Mouse (Mus musculus): ENCODE data around the gene Camta1. TPM values are rescaled to one million over a fixed set of nuclear protein-coding genes. Genes with fewer than 3 reads are reported as not detected.

Gene Camta1
- polyA plus RNA-seq, 1 experiment from 2014 or later, result 106 TPM

DNA sequence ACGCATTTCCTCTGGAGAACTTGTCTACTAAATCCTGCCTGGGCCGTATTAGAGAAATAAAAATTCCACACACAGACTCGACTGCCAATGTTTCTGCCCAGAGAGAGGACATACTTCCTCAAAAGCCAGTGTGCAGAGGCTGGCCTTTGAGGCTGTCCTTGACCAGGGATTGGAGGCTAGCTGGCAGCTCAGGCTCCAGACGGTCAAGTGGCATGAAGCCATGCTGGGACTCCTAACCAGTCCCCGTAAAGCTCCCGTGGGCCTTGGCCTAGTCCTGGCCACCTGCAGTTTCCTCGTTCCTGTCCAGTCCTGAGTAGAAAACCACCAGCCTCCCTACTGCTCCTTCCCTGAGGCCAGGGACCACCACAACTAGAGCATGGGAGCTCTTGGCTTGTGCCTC is 598.6 kb downstream of the Camta1 start:
- Histone ChIP-seq H3K9ac (ENCODE audit: low read length) (no peak overlapping the region), H3K4me1 (ENCODE audit: control insufficient read depth, insufficient read depth, low read length) (peaks cover 34% of the 10 kb centered on the region), H3K36me3 (ENCODE audit: control insufficient read depth, insufficient read depth, low read length) (no peaks in the 10 kb centered on the region), H3K9me3 (ENCODE audit: control insufficient read depth, low read length) (no peaks in the 10 kb centered on the region), H3K27me3 (ENCODE audit: control insufficient read depth, insufficient read depth, low read length) (no peaks in the 10 kb centered on the region; the same call in 1 of the 2 replicates), H3K4me2 (ENCODE audit: low read depth, severe bottlenecking) (no peak overlapping the region), H3K4me3 (ENCODE audit: low read depth, low read length) (no peak overlapping the region), H3K27ac (replicated peaks; ENCODE audit: low read depth, low read length) (0 out of 2 replicates have a peak overlapping the region, but pooled peaks have one; percentile 21)
- DNase-seq (ENCODE audit: low spot score) (no peak), ATAC-seq (ENCODE audit: insufficient number of reproducible peaks, low FRiP score, low TSS enrichment, low read depth) (no peak)
- 45% methylated on average over 7 of the region's 7 CpGs for WGBS

DNA sequence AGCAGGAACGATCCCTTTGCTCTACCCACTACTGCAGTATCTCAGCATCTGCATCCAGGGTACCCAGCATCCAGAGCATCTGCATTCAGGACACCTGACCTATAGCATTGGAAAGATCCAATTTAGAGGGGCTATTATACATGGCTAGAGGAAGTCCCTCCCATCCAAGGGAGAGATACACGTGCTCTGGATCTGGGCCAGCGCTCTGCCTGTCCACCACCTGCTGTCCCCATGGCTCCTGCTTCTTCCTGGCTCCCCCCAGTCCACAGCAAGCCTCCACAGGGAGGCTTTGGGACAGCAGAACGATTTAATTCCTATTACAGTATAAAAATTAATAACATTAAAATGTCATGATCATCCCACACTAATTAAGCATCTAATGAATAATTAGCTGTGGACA is 605.1 kb downstream of the Camta1 start:
- no peak overlapping the region for H3K9ac ChIP-seq (ENCODE audit: low read length)
- H3K27me3 ChIP-seq (ENCODE audit: control insufficient read depth, insufficient read depth, low read length), result no peaks in the 10 kb centered on the region; the same call in 1 of the 2 replicates
- no peak overlapping the region for H3K4me2 ChIP-seq (ENCODE audit: low read depth, severe bottlenecking)
- H3K9me3 ChIP-seq (ENCODE audit: control insufficient read depth, low read length), result no peaks in the 10 kb centered on the region
- H3K27ac ChIP-seq (replicated peaks; ENCODE audit: low read depth, low read length), result no peak overlapping the region
- no peaks in the 10 kb centered on the region for H3K36me3 ChIP-seq (ENCODE audit: control insufficient read depth, insufficient read depth, low read length)
- WGBS, result 69% methylated on average over 4 of the region's 4 CpGs
- ATAC-seq (ENCODE audit: insufficient number of reproducible peaks, low FRiP score, low TSS enrichment, low read depth), result no peak
- no peak overlapping the region for H3K4me3 ChIP-seq (ENCODE audit: low read depth, low read length)
- DNase-seq (ENCODE audit: low spot score), result no peak
- H3K4me1 ChIP-seq (ENCODE audit: control insufficient read depth, insufficient read depth, low read length), result peaks cover 10% of the 10 kb centered on the region; the same call in 1 of the 2 replicates

DNA sequence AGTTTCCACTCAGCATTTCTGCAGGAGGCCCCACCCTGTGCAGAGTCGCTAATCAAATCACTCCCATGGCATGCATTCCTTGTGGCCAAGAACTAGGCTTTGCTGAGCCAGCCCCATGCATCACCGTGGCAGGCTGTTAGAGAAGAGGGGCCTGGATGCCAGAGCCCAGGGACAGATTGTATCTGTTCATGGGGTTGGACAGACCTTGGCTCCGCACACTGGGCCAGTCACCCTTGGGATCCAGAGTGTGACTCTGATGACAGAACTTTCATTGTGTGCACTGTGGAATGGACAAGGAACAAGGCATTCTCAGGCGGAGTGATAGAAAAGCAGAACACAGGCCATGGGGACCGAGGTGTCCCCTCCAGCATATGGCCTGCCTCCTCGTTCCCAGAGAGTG is 610.9 kb downstream of the Camta1 start:
- no peaks in the 10 kb centered on the region for H3K36me3 ChIP-seq (ENCODE audit: control insufficient read depth, insufficient read depth, low read length)
- no peak for ATAC-seq (ENCODE audit: insufficient number of reproducible peaks, low FRiP score, low TSS enrichment, low read depth)
- H3K4me1 ChIP-seq (ENCODE audit: control insufficient read depth, insufficient read depth, low read length), result no peaks in the 10 kb centered on the region
- WGBS, result 94% methylated on average over 6 of the region's 6 CpGs
- H3K27ac ChIP-seq (replicated peaks; ENCODE audit: low read depth, low read length), result no peak overlapping the region
- no peak for DNase-seq (ENCODE audit: low spot score)
- no peaks in the 10 kb centered on the region for H3K27me3 ChIP-seq (ENCODE audit: control insufficient read depth, insufficient read depth, low read length)
- no peak overlapping the region for H3K4me3 ChIP-seq (ENCODE audit: low read depth, low read length)
- H3K4me2 ChIP-seq (ENCODE audit: low read depth, severe bottlenecking), result no peak overlapping the region
- no peak overlapping the region for H3K9ac ChIP-seq (ENCODE audit: low read length)
- H3K9me3 ChIP-seq (ENCODE audit: control insufficient read depth, low read length), result no peaks in the 10 kb centered on the region

DNA sequence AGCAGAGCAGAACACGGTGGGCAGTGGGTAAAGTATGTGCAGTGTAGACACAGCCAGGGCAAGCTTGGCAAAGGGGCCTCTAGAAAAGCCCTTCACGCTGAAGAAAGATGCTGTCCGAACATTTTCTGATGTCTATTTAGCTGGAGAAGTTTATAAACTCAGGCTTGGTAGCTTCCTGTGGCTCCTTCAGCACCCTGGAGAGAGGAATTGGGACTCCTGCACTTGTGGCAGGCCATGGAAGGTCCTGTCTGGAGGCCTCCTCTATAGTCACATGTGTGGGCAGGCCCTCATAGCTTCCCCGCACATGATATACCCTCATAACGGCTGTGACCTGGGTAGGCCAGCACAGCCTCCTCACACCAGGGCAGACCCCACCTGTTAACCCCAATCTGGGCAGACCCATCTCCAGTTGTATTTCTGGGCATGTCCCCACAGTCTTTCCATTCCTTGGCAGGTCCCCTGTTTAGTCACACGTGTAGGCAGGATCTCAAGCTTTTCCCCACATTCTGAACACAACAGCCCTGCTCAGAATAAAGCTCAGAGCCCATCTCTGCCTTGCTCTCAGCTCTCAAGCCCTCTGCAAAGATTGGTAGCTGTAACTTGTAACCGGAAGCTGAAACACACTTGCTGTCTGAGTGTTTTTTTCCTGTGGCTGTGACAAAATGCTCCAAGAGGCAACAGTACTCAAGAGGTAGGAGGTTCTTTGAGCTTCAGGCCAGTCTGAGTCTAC is 616.4 kb downstream of the Camta1 start:
- H3K9ac ChIP-seq (ENCODE audit: low read length), result no peak overlapping the region
- H3K27me3 ChIP-seq (ENCODE audit: control insufficient read depth, insufficient read depth, low read length), result 0 out of 2 replicates have a peak, but pooled peaks cover 2% of the 10 kb centered on the region
- no peak overlapping the region for H3K4me2 ChIP-seq (ENCODE audit: low read depth, severe bottlenecking)
- peak; percentile 56 for DNase-seq (ENCODE audit: low spot score)
- no peak overlapping the region for H3K4me3 ChIP-seq (ENCODE audit: low read depth, low read length)
- ATAC-seq (ENCODE audit: insufficient number of reproducible peaks, low FRiP score, low TSS enrichment, low read depth), result no peak
- no peaks in the 10 kb centered on the region for H3K36me3 ChIP-seq (ENCODE audit: control insufficient read depth, insufficient read depth, low read length)
- WGBS, result 65% methylated on average over 7 of the region's 7 CpGs
- H3K9me3 ChIP-seq (ENCODE audit: control insufficient read depth, low read length), result no peaks in the 10 kb centered on the region
- no peaks in the 10 kb centered on the region for H3K4me1 ChIP-seq (ENCODE audit: control insufficient read depth, insufficient read depth, low read length)
- no peak overlapping the region for H3K27ac ChIP-seq (replicated peaks; ENCODE audit: low read depth, low read length)

DNA sequence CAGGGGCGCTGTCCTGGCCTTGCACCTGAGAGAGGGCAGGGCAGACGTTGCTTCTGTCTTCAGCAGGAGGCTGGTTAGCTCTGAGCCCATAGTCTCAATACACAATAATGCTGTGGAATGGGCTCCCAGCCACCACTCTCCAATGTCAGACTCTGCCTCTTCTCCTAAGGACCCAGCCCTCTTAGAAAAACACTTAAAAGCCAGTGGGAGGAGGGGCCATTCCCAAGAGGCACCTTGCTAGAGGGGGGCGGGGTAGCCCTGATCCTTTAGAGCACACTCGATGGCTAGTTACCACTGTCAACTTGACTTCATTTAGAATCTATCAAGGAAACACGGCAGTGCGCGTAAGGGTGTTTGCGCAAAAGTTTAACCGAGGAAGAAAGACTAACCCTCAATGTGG is 618.2 kb downstream of the Camta1 start:
- no peak overlapping the region for H3K9ac ChIP-seq (ENCODE audit: low read length)
- no peak overlapping the region for H3K4me3 ChIP-seq (ENCODE audit: low read depth, low read length)
- no peaks in the 10 kb centered on the region for H3K9me3 ChIP-seq (ENCODE audit: control insufficient read depth, low read length)
- H3K27me3 ChIP-seq (ENCODE audit: control insufficient read depth, insufficient read depth, low read length), result 0 out of 2 replicates have a peak, but pooled peaks cover 2% of the 10 kb centered on the region
- no peak overlapping the region for H3K27ac ChIP-seq (replicated peaks; ENCODE audit: low read depth, low read length)
- H3K4me1 ChIP-seq (ENCODE audit: control insufficient read depth, insufficient read depth, low read length), result no peaks in the 10 kb centered on the region
- H3K36me3 ChIP-seq (ENCODE audit: control insufficient read depth, insufficient read depth, low read length), result no peaks in the 10 kb centered on the region
- DNase-seq (ENCODE audit: low spot score) (no peak), ATAC-seq (ENCODE audit: insufficient number of reproducible peaks, low FRiP score, low TSS enrichment, low read depth) (no peak)
- no peak overlapping the region for H3K4me2 ChIP-seq (ENCODE audit: low read depth, severe bottlenecking)
- WGBS, result 67% methylated on average over 9 of the region's 9 CpGs

DNA sequence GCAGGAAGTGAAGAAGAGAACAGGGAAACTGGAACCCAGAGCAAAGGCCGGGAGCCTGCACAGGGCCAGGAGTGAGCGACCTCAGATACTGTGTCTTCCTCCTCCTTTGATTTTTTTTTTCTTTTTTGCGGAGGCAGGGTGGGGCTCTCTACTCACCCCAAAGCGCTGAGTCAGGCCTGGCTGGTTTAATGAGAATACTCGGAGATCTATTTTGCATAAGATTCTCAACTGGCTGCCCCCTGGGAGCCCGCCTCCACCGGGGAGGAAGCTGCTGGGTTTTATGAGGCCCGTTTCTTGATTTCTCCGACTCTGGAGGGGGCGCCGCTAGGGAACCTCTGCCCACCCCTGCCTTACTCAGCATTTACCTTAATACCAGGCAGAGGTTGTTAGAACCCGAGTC is 618.9 kb downstream of the Camta1 start:
- Histone ChIP-seq H3K9me3 (ENCODE audit: control insufficient read depth, low read length) (no peaks in the 10 kb centered on the region), H3K4me1 (ENCODE audit: control insufficient read depth, insufficient read depth, low read length) (no peaks in the 10 kb centered on the region), H3K4me2 (ENCODE audit: low read depth, severe bottlenecking) (no peak overlapping the region), H3K27ac (replicated peaks; ENCODE audit: low read depth, low read length) (no peak overlapping the region), H3K36me3 (ENCODE audit: control insufficient read depth, insufficient read depth, low read length) (no peaks in the 10 kb centered on the region), H3K9ac (ENCODE audit: low read length) (no peak overlapping the region), H3K4me3 (ENCODE audit: low read depth, low read length) (no peak overlapping the region), H3K27me3 (ENCODE audit: control insufficient read depth, insufficient read depth, low read length) (0 out of 2 replicates have a peak, but pooled peaks cover 2% of the 10 kb centered on the region)
- 19% methylated on average over 12 of the region's 12 CpGs for WGBS
- DNase-seq (ENCODE audit: low spot score), result no peak
- ATAC-seq (ENCODE audit: insufficient number of reproducible peaks, low FRiP score, low TSS enrichment, low read depth), result no peak

DNA sequence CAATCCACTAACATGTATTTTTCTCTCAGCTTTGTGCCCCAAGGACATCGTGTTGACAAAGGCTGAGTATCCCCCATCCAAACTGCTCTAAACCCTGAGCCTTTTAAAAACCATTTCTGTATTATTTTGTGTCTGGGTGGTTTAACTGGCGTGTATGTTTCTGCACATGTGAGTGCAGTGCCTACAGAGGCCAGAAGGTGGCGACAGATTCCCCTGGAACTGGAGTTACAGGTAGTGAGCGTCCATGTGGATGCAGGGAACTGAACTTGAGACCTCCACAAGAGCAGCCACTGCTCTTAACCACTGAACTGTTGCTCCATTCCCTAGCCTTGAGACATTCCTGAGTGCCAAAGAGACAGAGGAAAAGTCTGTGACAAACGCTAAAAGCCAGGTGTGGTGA is 621.2 kb downstream of the Camta1 start:
- no peaks in the 10 kb centered on the region for H3K36me3 ChIP-seq (ENCODE audit: control insufficient read depth, insufficient read depth, low read length)
- 0 out of 2 replicates have a peak, but pooled peaks cover 2% of the 10 kb centered on the region for H3K27me3 ChIP-seq (ENCODE audit: control insufficient read depth, insufficient read depth, low read length)
- 83% methylated on average over 5 of the region's 5 CpGs for WGBS
- H3K9me3 ChIP-seq (ENCODE audit: control insufficient read depth, low read length), result no peaks in the 10 kb centered on the region
- ATAC-seq (ENCODE audit: insufficient number of reproducible peaks, low FRiP score, low TSS enrichment, low read depth) (no peak), DNase-seq (ENCODE audit: low spot score) (no peak)
- no peak overlapping the region for H3K4me3 ChIP-seq (ENCODE audit: low read depth, low read length)
- no peak overlapping the region for H3K27ac ChIP-seq (replicated peaks; ENCODE audit: low read depth, low read length)
- H3K9ac ChIP-seq (ENCODE audit: low read length), result no peak overlapping the region
- H3K4me1 ChIP-seq (ENCODE audit: control insufficient read depth, insufficient read depth, low read length), result no peaks in the 10 kb centered on the region
- H3K4me2 ChIP-seq (ENCODE audit: low read depth, severe bottlenecking), result no peak overlapping the region

DNA sequence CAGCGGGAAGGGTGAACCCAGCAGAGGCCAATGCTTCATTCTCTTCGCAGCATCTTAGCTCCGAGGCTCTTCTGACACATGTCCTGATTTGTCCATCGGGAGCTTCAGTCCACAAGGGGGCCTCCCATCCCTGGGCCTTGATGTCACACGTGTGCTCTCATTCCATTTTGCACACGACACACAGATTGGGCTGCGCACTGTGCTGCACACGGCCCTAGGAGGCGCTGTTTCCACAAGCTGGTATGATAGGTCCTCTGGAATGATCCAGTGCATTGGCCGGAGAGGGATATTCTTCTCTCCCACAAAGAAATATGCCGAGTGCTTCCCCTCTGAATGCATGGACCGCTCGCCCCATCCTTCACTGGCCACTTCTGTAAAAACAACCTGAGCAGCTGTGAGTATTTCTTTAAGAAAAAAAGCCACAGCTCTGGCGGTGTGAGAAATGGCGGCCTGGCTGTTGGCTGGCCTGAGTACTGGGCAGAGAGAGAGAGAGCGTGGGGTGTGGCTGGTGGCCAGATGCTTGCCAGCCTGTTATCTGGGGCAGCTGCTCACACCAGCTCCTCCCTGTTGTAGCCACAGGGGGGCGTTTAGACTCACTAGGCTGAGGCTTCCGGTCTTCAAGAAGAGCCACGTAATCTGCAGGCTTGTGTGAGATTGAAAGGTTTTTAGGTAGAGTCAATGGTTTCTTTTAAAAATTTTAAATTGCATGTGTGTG is 622.5 kb downstream of the Camta1 start:
- no peak overlapping the region for H3K27ac ChIP-seq (replicated peaks; ENCODE audit: low read depth, low read length)
- H3K4me2 ChIP-seq (ENCODE audit: low read depth, severe bottlenecking), result no peak overlapping the region
- H3K9ac ChIP-seq (ENCODE audit: low read length), result no peak overlapping the region
- no peaks in the 10 kb centered on the region for H3K9me3 ChIP-seq (ENCODE audit: control insufficient read depth, low read length)
- no peaks in the 10 kb centered on the region for H3K36me3 ChIP-seq (ENCODE audit: control insufficient read depth, insufficient read depth, low read length)
- WGBS, result 81% methylated on average over 19 of the region's 19 CpGs
- H3K4me3 ChIP-seq (ENCODE audit: low read depth, low read length), result no peak overlapping the region
- no peak for ATAC-seq (ENCODE audit: insufficient number of reproducible peaks, low FRiP score, low TSS enrichment, low read depth)
- DNase-seq (ENCODE audit: low spot score), result no peak
- H3K27me3 ChIP-seq (ENCODE audit: control insufficient read depth, insufficient read depth, low read length), result no peaks in the 10 kb centered on the region
- H3K4me1 ChIP-seq (ENCODE audit: control insufficient read depth, insufficient read depth, low read length), result no peaks in the 10 kb centered on the region

All from limb, embryonic 11.5 days (tissue).